Mouse (Mus musculus): Measurements from ENCODE around the gene Gm10273. TPM values are rescaled to one million over a fixed set of nuclear protein-coding genes. Genes with fewer than 3 reads are reported as not detected.

The Gm10273 gene
- polyA plus RNA-seq, 1 experiment, result 45.2 TPM

DNA sequence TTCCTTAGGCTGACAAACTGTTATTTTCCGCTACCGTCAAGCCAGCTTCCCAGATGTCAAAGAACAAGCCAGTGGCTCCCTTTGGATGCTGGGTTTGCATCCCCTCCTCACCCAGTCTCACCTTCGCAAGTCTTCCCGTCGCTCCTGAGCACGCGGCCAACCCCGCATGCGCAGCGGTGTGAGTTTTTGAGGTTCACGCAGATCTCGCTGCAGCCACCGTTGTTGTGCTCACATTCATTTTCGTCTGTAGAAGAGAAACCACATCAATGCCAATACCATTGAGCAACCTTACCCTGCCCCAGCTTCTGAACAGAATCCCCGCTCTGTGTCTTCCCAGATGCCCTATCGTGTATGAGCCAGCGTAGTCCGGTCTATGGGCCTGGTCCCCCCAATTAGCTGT lies 40.3 kb downstream of the Gm10273 start:
- H3K4me1 ChIP-seq (ENCODE audit: control insufficient read depth, insufficient read depth, low read length), result peaks cover 2% of the 10 kb centered on the region; the same call in 1 of the 2 replicates
- no peak overlapping the region for H3K4me3 ChIP-seq (replicated peaks; ENCODE audit: control insufficient read depth, low read depth, low read length)
- no peak for TF ChIP-seq POLR2A (IDR thresholded peaks at IDR 0.05; ENCODE audit: borderline replicate concordance, control insufficient read depth, low read depth, low read length)
- TF ChIP-seq CTCF (IDR thresholded peaks at IDR 0.05; ENCODE audit: control insufficient read depth, insufficient read depth, low read length), result no peak
- H3K27ac ChIP-seq (ENCODE audit: control insufficient read depth, insufficient read depth, low read depth, low read length, poor library complexity), result no peak overlapping the region
- WGBS, result 91% methylated on average over 18 of the region's 18 CpGs

DNA sequence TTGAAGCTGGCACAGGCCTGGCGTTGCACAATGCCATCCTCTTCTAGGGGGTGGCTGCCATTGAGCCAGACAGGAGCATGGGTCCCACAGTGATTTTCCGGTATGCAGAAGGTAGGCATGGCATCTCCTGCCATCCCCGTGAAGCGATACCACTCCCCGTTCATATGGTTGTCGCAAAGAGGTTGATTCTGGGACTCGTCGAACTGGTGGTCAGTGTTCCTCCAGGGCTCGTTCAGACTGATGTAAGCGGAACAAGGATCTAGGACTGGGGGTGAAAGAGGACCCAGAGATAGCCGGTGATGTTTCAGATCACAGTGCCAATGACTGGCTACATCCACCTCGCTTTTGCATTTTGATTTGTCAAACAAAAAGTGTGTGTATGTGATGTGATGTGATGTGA lies 43.2 kb downstream of the Gm10273 start:
- Histone ChIP-seq H3K4me1 (ENCODE audit: control insufficient read depth, insufficient read depth, low read length) (no peaks in the 10 kb centered on the region), H3K4me3 (replicated peaks; ENCODE audit: control insufficient read depth, low read depth, low read length) (no peak overlapping the region), H3K27ac (ENCODE audit: control insufficient read depth, insufficient read depth, low read depth, low read length, poor library complexity) (no peak overlapping the region)
- WGBS, result 86% methylated on average over 12 of the region's 12 CpGs
- TF ChIP-seq POLR2A (IDR thresholded peaks at IDR 0.05; ENCODE audit: borderline replicate concordance, control insufficient read depth, low read depth, low read length) (no peak), CTCF (IDR thresholded peaks at IDR 0.05; ENCODE audit: control insufficient read depth, insufficient read depth, low read length) (no peak)

GRCm38 (mm10) chr10:59439508-59439931 lies 44.1 kb downstream of the Gm10273 start:
- Histone ChIP-seq H3K27ac (ENCODE audit: control insufficient read depth, insufficient read depth, low read depth, low read length, poor library complexity) (no peak overlapping the region), H3K4me3 (replicated peaks; ENCODE audit: control insufficient read depth, low read depth, low read length) (no peak overlapping the region)
- WGBS, result 45% methylated on average over 5 of the region's 5 CpGs

DNA sequence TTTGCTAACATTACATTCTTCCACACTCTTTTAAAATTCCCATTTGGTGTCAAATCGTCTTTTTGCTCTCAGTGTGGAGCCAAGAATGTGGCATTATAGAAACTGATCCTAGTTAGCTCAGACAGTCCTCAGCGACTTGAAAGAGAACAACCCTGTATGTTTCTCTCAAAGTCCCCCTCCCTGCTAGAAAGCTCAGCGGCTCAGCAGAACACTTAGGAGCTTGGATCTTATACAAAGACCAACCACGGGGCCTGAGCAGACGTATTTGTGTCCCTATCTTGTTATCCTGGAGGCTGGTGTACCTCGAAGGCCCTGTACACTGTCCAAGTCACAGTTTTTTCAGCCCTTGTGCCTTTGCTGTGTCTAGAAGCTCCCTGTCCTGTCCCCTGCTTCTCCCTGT lies 44.7 kb downstream of the Gm10273 start:
- WGBS, result 71% methylated on average over 6 of the region's 6 CpGs
- no peaks in the 10 kb centered on the region for H3K4me1 ChIP-seq (ENCODE audit: control insufficient read depth, insufficient read depth, low read length)
- H3K4me3 ChIP-seq (replicated peaks; ENCODE audit: control insufficient read depth, low read depth, low read length), result no peak overlapping the region
- no peak for TF ChIP-seq CTCF (IDR thresholded peaks at IDR 0.05; ENCODE audit: control insufficient read depth, insufficient read depth, low read length)
- no peak for TF ChIP-seq POLR2A (IDR thresholded peaks at IDR 0.05; ENCODE audit: borderline replicate concordance, control insufficient read depth, low read depth, low read length)
- H3K27ac ChIP-seq (ENCODE audit: control insufficient read depth, insufficient read depth, low read depth, low read length, poor library complexity), result no peak overlapping the region

More at GRCm38 (mm10) chr10:59439508-59439931, 44.1 kb downstream of the Gm10273 start:
- H3K4me1 ChIP-seq (ENCODE audit: control insufficient read depth, insufficient read depth, low read length), result no peaks in the 10 kb centered on the region
- no peak for TF ChIP-seq CTCF (IDR thresholded peaks at IDR 0.05; ENCODE audit: control insufficient read depth, insufficient read depth, low read length)
- no peak for TF ChIP-seq POLR2A (IDR thresholded peaks at IDR 0.05; ENCODE audit: borderline replicate concordance, control insufficient read depth, low read depth, low read length)

DNA sequence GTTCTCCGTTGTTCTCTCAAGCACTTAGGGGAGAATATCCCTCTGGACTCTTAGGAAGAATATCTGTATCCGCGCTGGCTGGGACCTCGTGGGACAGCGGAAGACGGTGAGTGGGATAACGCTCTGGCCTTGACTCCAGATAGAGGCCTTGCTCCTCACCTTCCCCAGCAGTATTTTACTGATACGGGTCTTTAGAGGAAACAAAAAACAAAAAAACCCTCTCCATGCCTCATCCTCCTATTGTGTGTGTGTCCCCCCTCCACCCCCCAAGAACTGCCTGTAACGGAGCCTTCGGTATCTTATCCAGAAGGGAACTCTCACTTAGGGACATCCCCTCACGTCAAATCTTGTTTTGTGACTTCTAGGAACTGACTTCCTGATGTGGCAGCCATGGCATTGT lies 46.3 kb downstream of the Gm10273 start, which contains the start of gene Oit3:
Gene Oit3 (minus strand): TSS at position 44 of the 400 bp plus-strand sequence.
- WGBS, result 61% methylated on average over 11 of the region's 11 CpGs
- no peak within 1 kb of the TSS for H3K4me3 ChIP-seq (replicated peaks; ENCODE audit: control insufficient read depth, low read depth, low read length)
- TF ChIP-seq POLR2A (IDR thresholded peaks at IDR 0.05; ENCODE audit: borderline replicate concordance, control insufficient read depth, low read depth, low read length) (no peak), CTCF (IDR thresholded peaks at IDR 0.05; ENCODE audit: control insufficient read depth, insufficient read depth, low read length) (no peak)
- H3K27ac ChIP-seq (ENCODE audit: control insufficient read depth, insufficient read depth, low read depth, low read length, poor library complexity), result no peak within 1 kb of the TSS
- no peaks in the 10 kb centered on the region for H3K4me1 ChIP-seq (ENCODE audit: control insufficient read depth, insufficient read depth, low read length)

GRCm38 (mm10) chr10:59443212-59443611 lies 47.8 kb downstream of the Gm10273 start:
- H3K27ac ChIP-seq (ENCODE audit: control insufficient read depth, insufficient read depth, low read depth, low read length, poor library complexity), result no peak overlapping the region
- TF ChIP-seq POLR2A (IDR thresholded peaks at IDR 0.05; ENCODE audit: borderline replicate concordance, control insufficient read depth, low read depth, low read length) (no peak), CTCF (IDR thresholded peaks at IDR 0.05; ENCODE audit: control insufficient read depth, insufficient read depth, low read length) (no peak)
- no peaks in the 10 kb centered on the region for H3K4me1 ChIP-seq (ENCODE audit: control insufficient read depth, insufficient read depth, low read length)
- WGBS, result 20% methylated on average over 7 of the region's 7 CpGs
- H3K4me3 ChIP-seq (replicated peaks; ENCODE audit: control insufficient read depth, low read depth, low read length), result no peak overlapping the region

DNA sequence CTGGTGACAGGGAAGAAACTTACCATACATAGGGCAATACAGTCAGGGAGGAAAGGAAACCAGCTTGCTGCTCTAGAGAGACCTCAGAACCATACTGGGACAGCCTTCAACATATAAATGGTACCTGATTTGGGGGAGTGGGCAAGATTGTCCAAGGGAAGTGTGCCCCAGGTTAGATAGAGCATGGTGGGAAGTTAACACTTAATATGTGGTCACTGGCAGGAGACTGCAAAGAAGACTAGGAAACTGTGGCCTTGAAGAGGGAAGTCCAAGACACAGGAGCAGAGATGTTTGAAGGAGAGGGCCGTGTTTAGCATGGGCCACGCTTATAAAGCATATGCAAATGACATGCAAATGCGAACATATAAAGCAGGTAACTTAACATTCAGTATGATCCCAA lies 48.7 kb downstream of the Gm10273 start:
- Histone ChIP-seq H3K27ac (ENCODE audit: control insufficient read depth, insufficient read depth, low read depth, low read length, poor library complexity) (no peak overlapping the region), H3K4me3 (replicated peaks; ENCODE audit: control insufficient read depth, low read depth, low read length) (no peak overlapping the region), H3K4me1 (ENCODE audit: control insufficient read depth, insufficient read depth, low read length) (no peaks in the 10 kb centered on the region)
- 11% methylated on average over 3 of the region's 3 CpGs for WGBS
- TF ChIP-seq CTCF (IDR thresholded peaks at IDR 0.05; ENCODE audit: control insufficient read depth, insufficient read depth, low read length), result no peak
- TF ChIP-seq POLR2A (IDR thresholded peaks at IDR 0.05; ENCODE audit: borderline replicate concordance, control insufficient read depth, low read depth, low read length), result no peak

- no peaks in the 10 kb centered on the region for H3K4me1 ChIP-seq (ENCODE audit: control insufficient read depth, insufficient read depth, low read length)
- no peak overlapping the region for H3K27ac ChIP-seq (ENCODE audit: control insufficient read depth, insufficient read depth, low read depth, low read length, poor library complexity)
- WGBS, result 54% methylated on average over 8 of the region's 8 CpGs
- TF ChIP-seq POLR2A (IDR thresholded peaks at IDR 0.05; ENCODE audit: borderline replicate concordance, control insufficient read depth, low read depth, low read length), result no peak
- no peak for TF ChIP-seq CTCF (IDR thresholded peaks at IDR 0.05; ENCODE audit: control insufficient read depth, insufficient read depth, low read length)
- no peak overlapping the region for H3K4me3 ChIP-seq (replicated peaks; ENCODE audit: control insufficient read depth, low read depth, low read length)
Measured at GRCm38 (mm10) chr10:59444635-59445034, 49.2 kb downstream of the Gm10273 start.

Other genes starting within 250 kb of the Gm10273 start
- gene Sept10, start 173.8 kb upstream of the Gm10273 start, polyA plus RNA-seq (2011; ENCODE audit: insufficient read depth, insufficient read length, low replicate concordance, missing spikeins), result 3.8 and 5.7 TPM in 2 replicates
- gene Sowahc, start 173.7 kb upstream of the Gm10273 start, polyA plus RNA-seq (2011; ENCODE audit: insufficient read depth, insufficient read length, low replicate concordance, missing spikeins), result 1.1 and 3.1 TPM in 2 replicates
- 6.2 and 12.4 TPM in 2 replicates for gene P4ha1, start 72.3 kb upstream of the Gm10273 start, polyA plus RNA-seq (2011; ENCODE audit: insufficient read depth, insufficient read length, low replicate concordance, missing spikeins)
- not detected in 2 replicates for gene Pla2g12b, start 8.0 kb downstream of the Gm10273 start, polyA plus RNA-seq (2011; ENCODE audit: insufficient read depth, insufficient read length, low replicate concordance, missing spikeins)
- gene Oit3, start 46.1 kb downstream of the Gm10273 start, polyA plus RNA-seq (2011; ENCODE audit: insufficient read depth, insufficient read length, low replicate concordance, missing spikeins), result not detected in 2 replicates
- gene Gm10322, start 220.4 kb downstream of the Gm10273 start, polyA plus RNA-seq (2011; ENCODE audit: insufficient read depth, insufficient read length, low replicate concordance, missing spikeins), result not detected in 2 replicates
- 11.7 and 16.1 TPM in 2 replicates for gene Mcu, start 221.1 kb downstream of the Gm10273 start, polyA plus RNA-seq (2011; ENCODE audit: insufficient read depth, insufficient read length, low replicate concordance, missing spikeins)